Mouse (Mus musculus) ES-E14 (cell line): ENCODE measurements around the gene Alg12.

Experiments
- CHD2 ChIP-seq: IDR thresholded peaks from 2 replicates; pipeline ENCODE4 v1.6.1; 2014; ENCODE audit warnings: mild to moderate bottlenecking, low read depth, low read length, inconsistent platforms
- HCFC1 ChIP-seq: IDR thresholded peaks from 2 replicates; pipeline ENCODE4 v1.6.1; 2012; ENCODE audit warnings: low read length, inconsistent platforms, borderline replicate concordance; ENCODE audit not compliant: insufficient read depth
- MAFK ChIP-seq: IDR thresholded peaks from 2 replicates; pipeline ENCODE4 v1.6.1; 2014; ENCODE audit warnings: mild to moderate bottlenecking, low read depth, low read length, inconsistent platforms; ENCODE audit not compliant: insufficient read depth
- ZC3H11A ChIP-seq: IDR thresholded peaks from 2 replicates; pipeline ENCODE4 v1.6.1; 2012; ENCODE audit warnings: low read depth, mild to moderate bottlenecking, inconsistent platforms, low read length, borderline replicate concordance
- ZNF384 ChIP-seq: IDR thresholded peaks from 2 replicates; pipeline ENCODE4 v1.6.1; 2012; ENCODE audit warnings: low read depth, low read length, inconsistent platforms

- TF ChIP-seq CHD2, result no peak
- TF ChIP-seq ZNF384, result no peak
- no peak for TF ChIP-seq MAFK
- no peak for TF ChIP-seq HCFC1
- TF ChIP-seq ZC3H11A, result no peak
Observed at GRCm38 (mm10) chr15:88827466-88827865, 8.3 kb upstream of the Alg12 start.
